Mouse (Mus musculus) 3134 (cell line): Measurements from ENCODE around the gene Fbn1.

Experiments used
- DNase-seq: peaks from one replicate; pipeline ENCODE4 v3.0.0-alpha.2; 2011; ENCODE audit warnings: low spot score; ENCODE audit not compliant: insufficient read length; ENCODE audit errors: extremely low read depth

Fbn1 gene

GRCm38 (mm10) chr2:125507893-125508292 lies at the start of gene Fbn1:
Gene Fbn1 (minus strand): TSS chr2:125507993.
- DNase-seq = no peak

- no peak for DNase-seq
Observed at GRCm38 (mm10) chr2:125555830-125556229, 48.0 kb upstream of the Fbn1 start.

- no peak for DNase-seq
Observed at GRCm38 (mm10) chr2:125548806-125549578, 41.2 kb upstream of the Fbn1 start.

- DNase-seq = no peak
Observed at GRCm38 (mm10) chr2:125544986-125545385, 37.2 kb upstream of the Fbn1 start.

GRCm38 (mm10) chr2:125543646-125544045 lies 35.9 kb upstream of the Fbn1 start:
- DNase-seq = no peak

- DNase-seq = no peak
Observed at GRCm38 (mm10) chr2:125541451-125541850, 33.7 kb upstream of the Fbn1 start.

GRCm38 (mm10) chr2:125540579-125540978 lies 32.8 kb upstream of the Fbn1 start:
- DNase-seq = peak; percentile 50

- no peak for DNase-seq
Observed at GRCm38 (mm10) chr2:125539640-125540039, 31.8 kb upstream of the Fbn1 start.

- peak; percentile 54 for DNase-seq
Observed at GRCm38 (mm10) chr2:125530665-125531064, 22.9 kb upstream of the Fbn1 start.

- no peak for DNase-seq
Observed at GRCm38 (mm10) chr2:125526566-125526965, 18.8 kb upstream of the Fbn1 start.

- DNase-seq = no peak
Observed at GRCm38 (mm10) chr2:125525484-125525883, 17.7 kb upstream of the Fbn1 start.

GRCm38 (mm10) chr2:125516594-125516993 lies 8.8 kb upstream of the Fbn1 start:
- DNase-seq = no peak

- no peak for DNase-seq
Observed at GRCm38 (mm10) chr2:125515291-125516057, 7.7 kb upstream of the Fbn1 start.

GRCm38 (mm10) chr2:125514391-125514790 lies 6.6 kb upstream of the Fbn1 start:
- no peak for DNase-seq

GRCm38 (mm10) chr2:125512544-125512943 lies 4.8 kb upstream of the Fbn1 start:
- no peak for DNase-seq

- DNase-seq = no peak
Observed at GRCm38 (mm10) chr2:125511898-125512297, 4.1 kb upstream of the Fbn1 start.

GRCm38 (mm10) chr2:125510752-125511151 lies 3.0 kb upstream of the Fbn1 start:
- DNase-seq = no peak

- DNase-seq = no peak
Observed at GRCm38 (mm10) chr2:125508381-125508780, 588 bp upstream of the Fbn1 start.

GRCm38 (mm10) chr2:125506316-125507054 lies 1.3 kb downstream of the Fbn1 start:
- no peak for DNase-seq

GRCm38 (mm10) chr2:125505746-125506315 lies 2.0 kb downstream of the Fbn1 start:
- no peak for DNase-seq
